Comparison of ENCODE assay signal across 8 mouse cellular contexts in genomic region chr7:45638623-45639401, GRCm38 (mm10). TPM values are rescaled to one million over a fixed set of nuclear protein-coding genes. Genes with fewer than 3 reads are reported as not detected.
DNase-seq lines count a peak whose midpoint lies in the region; ATAC-seq lines count a peak whose summit lies in the region.

No protein-coding gene starts in this region.

- H3K36me3 ChIP-seq in hindbrain, embryonic 14.5 days (replicated peaks; ENCODE audit: control insufficient read depth, insufficient read depth), result 0 out of 2 replicates have a peak, but pooled peaks cover 5% of the 10 kb centered on the region
- peaks cover 10% of the 10 kb centered on the region; the same call in 1 of the 2 replicates for H3K36me3 ChIP-seq in lung, embryonic 15.5 days

- H3K27me3 ChIP-seq in hindbrain, embryonic 14.5 days (ENCODE audit: control insufficient read depth, insufficient read depth, low read length), result no peaks in the 10 kb centered on the region
- H3K27me3 ChIP-seq in lung, embryonic 15.5 days, result no peaks in the 10 kb centered on the region

- 21% methylated on average over 29 of the region's 29 CpGs for WGBS in hindbrain, embryonic 14.5 days
- 22% methylated on average over 29 of the region's 29 CpGs for WGBS in lung, embryonic 15.5 days

- peak; percentile 98 for DNase-seq in R1 (ENCODE audit: low read depth, low spot score)
- DNase-seq in cerebellum, postnatal 25 days, result peak; percentile 98 to 99
- peak; percentile 92 to 98 for DNase-seq in frontal cortex, postnatal 36 days (ENCODE audit: low spot score in 2 of 2)
- peak; percentile 98 for DNase-seq in hindbrain, embryonic 14.5 days (ENCODE audit: low spot score)
- DNase-seq in layer of hippocampus, postnatal 14 days (ENCODE audit: low spot score in 2 of 2), result peak; percentile 90 to 97
- DNase-seq in retina, postnatal 1 day, result peak; percentile 99
- DNase-seq in c-Kit-positive CD71-positive TER-119-positive erythroid progenitor cells, embryonic 14.5 days (ENCODE audit: low spot score), result no peak

- peak; percentile 89 for ATAC-seq in hindbrain, embryonic 14.5 days (ENCODE audit: low FRiP score)
- peak; percentile 77 for ATAC-seq in lung, embryonic 15.5 days (ENCODE audit: borderline replicate concordance, extremely low read depth, low FRiP score, low TSS enrichment)

- H3K9me3 ChIP-seq in hindbrain, embryonic 14.5 days (ENCODE audit: control insufficient read depth, low read length), result no peaks in the 10 kb centered on the region
- no peaks in the 10 kb centered on the region for H3K9me3 ChIP-seq in lung, embryonic 15.5 days

- peak overlapping the region; percentile 46; the same call in 1 of the 2 replicates for H3K9ac ChIP-seq in hindbrain, embryonic 14.5 days
- H3K9ac ChIP-seq in lung, embryonic 15.5 days, result 0 out of 2 replicates have a peak overlapping the region, but pooled peaks have one; percentile 14

- peak overlapping the region; percentile 58 for H3K4me2 ChIP-seq in hindbrain, embryonic 14.5 days (replicated peaks)
- H3K4me2 ChIP-seq in lung, embryonic 15.5 days, result peak overlapping the region; percentile 52

- 0 out of 2 replicates have a peak overlapping the region, but pooled peaks have one; percentile 17 for H3K27ac ChIP-seq in hindbrain, embryonic 14.5 days
- no peak overlapping the region for H3K27ac ChIP-seq in lung, embryonic 15.5 days

- peaks cover 19% of the 10 kb centered on the region for H3K4me1 ChIP-seq in hindbrain, embryonic 14.5 days (replicated peaks; ENCODE audit: control insufficient read depth, insufficient read depth, low read length)
- H3K4me1 ChIP-seq in lung, embryonic 15.5 days, result peaks cover 66% of the 10 kb centered on the region

- H3K4me3 ChIP-seq in hindbrain, embryonic 14.5 days (replicated peaks; ENCODE audit: low read length), result peak overlapping the region; percentile 31
- H3K4me3 ChIP-seq in lung, embryonic 15.5 days, result peak overlapping the region; percentile 30

RNA-seq across cellular contexts. Expression of gene Mamstr, which starts 1.0 kb away (rescaled TPM):
- polyA plus RNA-seq in hindbrain, embryonic 14.5 days (2014; fragmentation: Nextera tagmentation; extraction: Ambion mirVana), result 3.0 and 3.1 TPM in 2 replicates
- 1 to 10 TPM; 1.7 to 1.8 TPM for total RNA-seq in layer of hippocampus, postnatal 14 days (2021)
- polyA plus RNA-seq in lung, embryonic 15.5 days (2015; fragmentation: Nextera tagmentation; extraction: Ambion mirVana), result 7.7 and 9.5 TPM in 2 replicates

RNA-seq across cellular contexts. Expression of gene Rasip1, which starts 11.5 kb away (rescaled TPM):
- polyA plus RNA-seq in hindbrain, embryonic 14.5 days (2014; fragmentation: Nextera tagmentation; extraction: Ambion mirVana), result 17.2 and 18.3 TPM in 2 replicates
- 10 to 100 TPM in 1 of 2 experiments, 1 to 10 TPM in 1; 9.3 to 10.3 TPM for total RNA-seq in layer of hippocampus, postnatal 14 days (2021)
- polyA plus RNA-seq in lung, embryonic 15.5 days (2015; fragmentation: Nextera tagmentation; extraction: Ambion mirVana), result 32.4 and 33.3 TPM in 2 replicates

RNA-seq across cellular contexts. Expression of gene Izumo1, which starts 17.2 kb away (rescaled TPM):
- not detected in 2 replicates for polyA plus RNA-seq in hindbrain, embryonic 14.5 days (2014; fragmentation: Nextera tagmentation; extraction: Ambion mirVana)
- total RNA-seq in layer of hippocampus, postnatal 14 days (2021), result under 1 TPM in 1 of 2 experiments, not detected in 1; 0.23 TPM
- 0.15 and 0.29 TPM in 2 replicates for polyA plus RNA-seq in lung, embryonic 15.5 days (2015; fragmentation: Nextera tagmentation; extraction: Ambion mirVana)

RNA-seq across cellular contexts. Expression of gene Fut1, which starts 21.7 kb away (rescaled TPM):
- polyA plus RNA-seq in hindbrain, embryonic 14.5 days (2014; fragmentation: Nextera tagmentation; extraction: Ambion mirVana), result not detected in 2 replicates
- not detected for total RNA-seq in layer of hippocampus, postnatal 14 days (2021)
- polyA plus RNA-seq in lung, embryonic 15.5 days (2015; fragmentation: Nextera tagmentation; extraction: Ambion mirVana), result 0.47 and 0.49 TPM in 2 replicates

RNA-seq across cellular contexts. Expression of gene Fgf21, which starts 23.5 kb away (rescaled TPM):
- not detected in 2 replicates for polyA plus RNA-seq in hindbrain, embryonic 14.5 days (2014; fragmentation: Nextera tagmentation; extraction: Ambion mirVana)
- not detected for total RNA-seq in layer of hippocampus, postnatal 14 days (2021)
- polyA plus RNA-seq in lung, embryonic 15.5 days (2015; fragmentation: Nextera tagmentation; extraction: Ambion mirVana), result 0.42 TPM in 1 of 2 replicates, not detected in the other
